Mouse (Mus musculus): Measurements from ENCODE around the gene Tmem143. TPM values are rescaled to one million over a fixed set of nuclear protein-coding genes. Genes with fewer than 3 reads are reported as not detected.

Tmem143 gene
- polyA plus RNA-seq, 1 experiment: not detected

GRCm38 (mm10) chr7:45865925-45866910 is 30.5 kb upstream of the Tmem143 start:
- Histone ChIP-seq H3K4me1 (ENCODE audit: control insufficient read depth, insufficient read depth, low read length) (peaks cover 36% of the 10 kb centered on the region), H3K4me3 (ENCODE audit: insufficient read depth, low read depth, low read length) (peak overlapping the region; percentile 64), H3K27ac (ENCODE audit: insufficient read depth, low read depth, low read length) (no peak overlapping the region)
- WGBS: 2% methylated on average over 117 of the region's 117 CpGs
- peak; percentile 39; the same call in 1 of the 2 replicates for TF ChIP-seq POLR2A (IDR thresholded peaks at IDR 0.05; ENCODE audit: insufficient read depth, low read depth, low read length)
- TF ChIP-seq CTCF (IDR thresholded peaks at IDR 0.05; ENCODE audit: insufficient read depth, low read depth, low read length): no peak

GRCm38 (mm10) chr7:45867871-45868270 is 28.9 kb upstream of the Tmem143 start:
- Histone ChIP-seq H3K4me1 (ENCODE audit: control insufficient read depth, insufficient read depth, low read length) (peaks cover 36% of the 10 kb centered on the region), H3K4me3 (ENCODE audit: insufficient read depth, low read depth, low read length) (peak overlapping the region; percentile 41), H3K27ac (ENCODE audit: insufficient read depth, low read depth, low read length) (peak overlapping the region; percentile 32; the same call in 1 of the 2 replicates)
- TF ChIP-seq POLR2A (IDR thresholded peaks at IDR 0.05; ENCODE audit: insufficient read depth, low read depth, low read length): no peak
- no peak for TF ChIP-seq CTCF (IDR thresholded peaks at IDR 0.05; ENCODE audit: insufficient read depth, low read depth, low read length)
- WGBS: 52% methylated on average over 2 of the region's 2 CpGs

GRCm38 (mm10) chr7:45869107-45869670 is 27.6 kb upstream of the Tmem143 start:
- no peak for TF ChIP-seq POLR2A (IDR thresholded peaks at IDR 0.05; ENCODE audit: insufficient read depth, low read depth, low read length)
- no peak for TF ChIP-seq CTCF (IDR thresholded peaks at IDR 0.05; ENCODE audit: insufficient read depth, low read depth, low read length)
- 54% methylated on average over 8 of the region's 8 CpGs for WGBS
- Histone ChIP-seq H3K4me1 (ENCODE audit: control insufficient read depth, insufficient read depth, low read length) (peaks cover 43% of the 10 kb centered on the region), H3K4me3 (ENCODE audit: insufficient read depth, low read depth, low read length) (peak overlapping the region; percentile 41), H3K27ac (ENCODE audit: insufficient read depth, low read depth, low read length) (peak overlapping the region; percentile 32; the same call in 1 of the 2 replicates)

- WGBS: 6% methylated on average over 13 of the region's 14 CpGs
- H3K4me1 ChIP-seq (ENCODE audit: control insufficient read depth, insufficient read depth, low read length): peaks cover 45% of the 10 kb centered on the region
- TF ChIP-seq POLR2A (IDR thresholded peaks at IDR 0.05; ENCODE audit: insufficient read depth, low read depth, low read length): no peak
- no peak for TF ChIP-seq CTCF (IDR thresholded peaks at IDR 0.05; ENCODE audit: insufficient read depth, low read depth, low read length)
- H3K27ac ChIP-seq (ENCODE audit: insufficient read depth, low read depth, low read length): peak overlapping the region; percentile 36; the same call in 1 of the 2 replicates
- H3K4me3 ChIP-seq (ENCODE audit: insufficient read depth, low read depth, low read length): peak overlapping the region; percentile 41
Measured at GRCm38 (mm10) chr7:45869787-45870186, 27.0 kb upstream of the Tmem143 start.

GRCm38 (mm10) chr7:45870282-45871058 is 26.3 kb upstream of the Tmem143 start:
- Histone ChIP-seq H3K4me3 (ENCODE audit: insufficient read depth, low read depth, low read length) (peak overlapping the region; percentile 41), H3K27ac (ENCODE audit: insufficient read depth, low read depth, low read length) (no peak overlapping the region), H3K4me1 (ENCODE audit: control insufficient read depth, insufficient read depth, low read length) (peaks cover 45% of the 10 kb centered on the region)
- 1% methylated on average over 30 of the region's 30 CpGs for WGBS
- TF ChIP-seq POLR2A (IDR thresholded peaks at IDR 0.05; ENCODE audit: insufficient read depth, low read depth, low read length) (no peak), CTCF (IDR thresholded peaks at IDR 0.05; ENCODE audit: insufficient read depth, low read depth, low read length) (no peak)

- H3K27ac ChIP-seq (ENCODE audit: insufficient read depth, low read depth, low read length): peak within 1 kb of the TSS; percentile 66
- TF ChIP-seq POLR2A (IDR thresholded peaks at IDR 0.05; ENCODE audit: insufficient read depth, low read depth, low read length) (peak; percentile 53; the same call in 1 of the 2 replicates), CTCF (IDR thresholded peaks at IDR 0.05; ENCODE audit: insufficient read depth, low read depth, low read length) (peak; percentile 93)
Measured at GRCm38 (mm10) chr7:45872624-45873023, 24.1 kb upstream of the Tmem143 start, which contains the start of gene Kdelr1. TSS of gene Kdelr1 (plus strand) at chr7:45872772.

GRCm38 (mm10) chr7:45873061-45873947 is 23.4 kb upstream of the Tmem143 start:
- under 1% methylated on average over 28 of the region's 28 CpGs for WGBS
- TF ChIP-seq CTCF (IDR thresholded peaks at IDR 0.05; ENCODE audit: insufficient read depth, low read depth, low read length) (no peak), POLR2A (IDR thresholded peaks at IDR 0.05; ENCODE audit: insufficient read depth, low read depth, low read length) (no peak; the same call in 1 of the 2 replicates)
- H3K27ac ChIP-seq (ENCODE audit: insufficient read depth, low read depth, low read length): peak overlapping the region; percentile 66
- H3K4me1 ChIP-seq (ENCODE audit: control insufficient read depth, insufficient read depth, low read length): peaks cover 29% of the 10 kb centered on the region
- H3K4me3 ChIP-seq (ENCODE audit: insufficient read depth, low read depth, low read length): peak overlapping the region; percentile 84

More at GRCm38 (mm10) chr7:45872624-45873023, 24.1 kb upstream of the Tmem143 start, which contains the start of gene Kdelr1:
- WGBS: under 1% methylated on average over 18 of the region's 18 CpGs
- Histone ChIP-seq H3K4me1 (ENCODE audit: control insufficient read depth, insufficient read depth, low read length) (peaks cover 34% of the 10 kb centered on the region), H3K4me3 (ENCODE audit: insufficient read depth, low read depth, low read length) (peak within 1 kb of the TSS; percentile 84)

Data from olfactory bulb, adult 2 months (tissue).